Mouse (Mus musculus) testis, adult 2 months (tissue): ENCODE measurements around the gene Gm10961.
"Not testable (repeated sequence)": the region's sequence is repeated elsewhere in the genome, so short reads cannot be mapped to it uniquely, and the experiment has no call there.

ENCODE experiments used
- CTCF ChIP-seq: fragments of 200-500 bp; IDR thresholded peaks from 2 replicates; pipeline ENCODE4 v1.5.1; 2012; ENCODE audit warnings: low read depth, mild to moderate bottlenecking, inconsistent platforms, low read length, moderate library complexity; ENCODE audit not compliant: control insufficient read depth, insufficient read depth, insufficient replicate concordance
- POLR2A ChIP-seq: fragments of 200-500 bp; IDR thresholded peaks from 2 replicates; pipeline ENCODE4 v1.6.1; 2012; ENCODE audit warnings: low read depth, mild to moderate bottlenecking, inconsistent platforms, low read length, moderate library complexity; ENCODE audit not compliant: control insufficient read depth

DNA sequence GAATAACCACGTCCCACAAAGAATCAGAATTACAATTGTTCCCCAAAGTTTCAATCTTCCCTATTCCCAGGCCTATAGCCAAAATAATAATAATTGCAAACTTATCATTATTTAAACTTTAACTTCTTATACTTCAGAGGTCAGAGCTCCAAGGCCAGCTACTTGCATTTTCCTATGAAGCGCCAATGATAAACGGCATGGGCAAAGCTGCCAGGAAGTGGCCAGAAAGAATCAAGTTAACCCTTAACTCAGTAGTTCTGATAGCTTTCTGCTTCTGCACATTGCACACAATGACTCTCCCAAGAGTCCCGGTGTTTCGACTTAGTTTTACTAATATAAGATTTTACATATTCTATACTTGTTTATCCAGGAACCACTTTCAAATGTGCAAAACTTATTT, 19.2 kb downstream of the Gm10961 start:
- not testable (repeated sequence) for TF ChIP-seq CTCF, POLR2A
